Mouse (Mus musculus) intestine, embryonic 16.5 days (tissue): ENCODE data around the gene Card9. TPM values are rescaled to one million over a fixed set of nuclear protein-coding genes. Genes with fewer than 3 reads are reported as not detected.

Experiments
- ATAC-seq: fragments of 200-750 bp; cut with Nextera tagmentation; 2 replicates; pipeline ENCODE4 v1.8.0; 2017; ENCODE audit warnings: moderate TSS enrichment, moderate library complexity
- H3K27ac ChIP-seq: fragments of 300-500 bp; sonication (generic); 2 replicates; pipeline ENCODE4 v1.5.1; 2014; ENCODE audit warnings: mild to moderate bottlenecking, low read length
- H3K27me3 ChIP-seq: fragments of 300-500 bp; sonication (generic); replicated peaks from 2 replicates; pipeline ENCODE4 v1.6.1; 2014; ENCODE audit warnings: low read length, control low read depth, mixed read lengths; ENCODE audit not compliant: control insufficient read depth, insufficient read depth
- H3K36me3 ChIP-seq: fragments of 300-500 bp; sonication (generic); 2 replicates; pipeline ENCODE4 v1.6.1; 2014; ENCODE audit warnings: low read length, control low read depth; ENCODE audit not compliant: control insufficient read depth, insufficient read depth
- H3K4me1 ChIP-seq: fragments of 300-500 bp; sonication (generic); 2 replicates; pipeline ENCODE4 v1.6.1; 2014; ENCODE audit warnings: low read length, control low read depth, mixed read lengths; ENCODE audit not compliant: control insufficient read depth, insufficient read depth
- H3K4me2 ChIP-seq: fragments of 300-500 bp; sonication (generic); 2 replicates; pipeline ENCODE4 v1.6.1; 2014; ENCODE audit warnings: low read depth, low read length, control low read depth
- H3K4me3 ChIP-seq: fragments of 300-500 bp; sonication (generic); 2 replicates; pipeline ENCODE4 v1.5.1; 2014; ENCODE audit warnings: mild to moderate bottlenecking, low read length
- H3K9ac ChIP-seq: fragments of 300-500 bp; sonication (generic); 2 replicates; pipeline ENCODE4 v1.6.1; 2014; ENCODE audit warnings: low read depth, low read length
- H3K9me3 ChIP-seq: fragments of 300-500 bp; sonication (generic); 2 replicates; pipeline ENCODE4 v1.6.1; 2016; ENCODE audit warnings: low read length, control low read depth; ENCODE audit not compliant: control insufficient read depth
- WGBS: fragments of 180-500 bp; shearing (Covaris S2); extraction: QIAGEN DNeasy Blood & Tissue Kit; methylation state at CpG from one replicate; pipeline ENCODE4 v1.1.7; 2014; 5-methylcytosine and 5-hydroxymethylcytosine counted together
- polyA plus RNA-seq: library from polyadenylated mRNA; unstranded; fragments of >200 nt; fragmentation: Nextera tagmentation; extraction: Ambion mirVana; gene quantifications from 2 replicates; pipeline ENCODE4 v1.2.1, GENCODE M21; 2015

Card9 gene
- 0.86 and 1.1 TPM in 2 replicates for polyA plus RNA-seq

- H3K9me3 ChIP-seq = no peaks in the 10 kb centered on the region
- H3K4me2 ChIP-seq = no peak within 1 kb of the TSS
- no peak within 1 kb of the TSS for H3K4me3 ChIP-seq
- 37% methylated on average over 3 of the region's 3 CpGs for WGBS
- no peak for ATAC-seq
- H3K27me3 ChIP-seq = no peaks in the 10 kb centered on the region
- peaks cover 15% of the 10 kb centered on the region; the same call in 1 of the 2 replicates for H3K36me3 ChIP-seq
- peaks cover 2% of the 10 kb centered on the region; the same call in 1 of the 2 replicates for H3K4me1 ChIP-seq
- H3K9ac ChIP-seq = peak within 1 kb of the TSS; percentile 8; the same call in 1 of the 2 replicates
- H3K27ac ChIP-seq = no peak within 1 kb of the TSS
Measured at GRCm38 (mm10) chr2:26360772-26361171, at the start of gene Card9. Gene Card9, minus strand, starts transcription at chr2:26360918.

DNA sequence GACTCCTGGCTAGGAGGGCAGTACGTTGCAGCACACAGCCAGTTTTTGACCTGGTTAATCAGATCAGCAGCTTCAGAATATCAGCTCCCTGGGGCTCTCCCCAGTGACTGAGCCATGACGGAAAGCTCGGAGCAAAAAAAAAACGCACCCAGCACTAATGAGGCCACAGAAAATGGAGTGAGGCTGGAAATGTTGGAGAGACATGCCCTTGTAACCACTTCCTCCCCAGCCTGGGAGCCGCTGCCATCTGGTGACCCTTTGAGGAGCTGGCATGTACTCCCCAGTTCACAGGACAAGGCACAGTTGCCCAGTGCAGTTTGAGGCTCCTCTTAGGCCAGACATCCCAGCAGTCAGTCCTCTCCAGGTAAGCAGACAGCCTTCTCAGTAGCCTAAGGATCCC is 49.4 kb upstream of the Card9 start:
- ATAC-seq = no peak
- 67% methylated on average over 5 of the region's 5 CpGs for WGBS
- H3K4me1 ChIP-seq = peaks cover 27% of the 10 kb centered on the region
- H3K27me3 ChIP-seq = no peaks in the 10 kb centered on the region
- H3K9me3 ChIP-seq = no peaks in the 10 kb centered on the region
- H3K36me3 ChIP-seq = peaks cover 10% of the 10 kb centered on the region
- H3K9ac ChIP-seq = no peak overlapping the region
- no peak overlapping the region for H3K4me3 ChIP-seq
- no peak overlapping the region for H3K4me2 ChIP-seq
- H3K27ac ChIP-seq = no peak overlapping the region

DNA sequence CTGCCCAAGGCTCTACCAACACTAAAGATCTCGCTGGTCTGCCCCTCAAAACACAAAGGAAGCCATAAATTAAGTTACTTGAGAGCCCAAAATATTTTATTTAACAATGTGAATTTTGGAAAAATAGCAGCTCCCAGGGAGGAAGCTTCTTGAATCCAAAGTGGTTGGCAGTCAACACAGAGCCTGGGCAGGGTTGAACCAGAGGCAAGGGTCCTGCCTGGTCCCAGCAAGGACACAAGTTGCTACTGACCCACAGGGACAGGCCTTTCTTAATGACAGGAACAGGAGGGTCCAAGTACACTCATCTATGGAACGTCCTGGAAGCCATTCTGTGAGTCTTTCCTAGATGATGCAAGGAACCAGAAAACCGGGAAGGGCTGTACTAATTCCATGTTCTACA is 48.6 kb upstream of the Card9 start:
- no peak overlapping the region for H3K4me3 ChIP-seq

GRCm38 (mm10) chr2:26408515-26409356 is 48.0 kb upstream of the Card9 start, which contains the start of gene Inpp5e:
Gene Inpp5e, minus strand, starts transcription at chr2:26409203.
- H3K9me3 ChIP-seq = no peaks in the 10 kb centered on the region
- H3K9ac ChIP-seq = peak within 1 kb of the TSS; percentile 95
- H3K4me2 ChIP-seq = peak within 1 kb of the TSS; percentile 92
- peaks cover 27% of the 10 kb centered on the region for H3K4me1 ChIP-seq
- no peaks in the 10 kb centered on the region for H3K27me3 ChIP-seq
- H3K4me3 ChIP-seq = peak within 1 kb of the TSS; percentile 84
- peak within 1 kb of the TSS; percentile 76 for H3K27ac ChIP-seq
- ATAC-seq = peak; percentile 97
- under 1% methylated on average over 57 of the region's 57 CpGs for WGBS
- peaks cover 8% of the 10 kb centered on the region for H3K36me3 ChIP-seq

More for the DNA sequence above, 48.6 kb upstream of the Card9 start:
- ATAC-seq = no peak
- WGBS = 55% methylated on average over 3 of the region's 3 CpGs
- Histone ChIP-seq H3K9ac (no peak overlapping the region), H3K4me2 (no peak overlapping the region), H3K27me3 (no peaks in the 10 kb centered on the region), H3K27ac (no peak overlapping the region), H3K4me1 (peaks cover 27% of the 10 kb centered on the region), H3K36me3 (peaks cover 8% of the 10 kb centered on the region), H3K9me3 (no peaks in the 10 kb centered on the region)

GRCm38 (mm10) chr2:26403306-26403705 is 42.6 kb upstream of the Card9 start:
- 79% methylated on average over 8 of the region's 8 CpGs for WGBS
- H3K4me1 ChIP-seq = peaks cover 25% of the 10 kb centered on the region
- H3K27ac ChIP-seq = no peak overlapping the region
- no peaks in the 10 kb centered on the region for H3K27me3 ChIP-seq
- no peak overlapping the region for H3K4me2 ChIP-seq
- no peak overlapping the region for H3K9ac ChIP-seq
- H3K4me3 ChIP-seq = no peak overlapping the region
- peaks cover 16% of the 10 kb centered on the region; the same call in 1 of the 2 replicates for H3K36me3 ChIP-seq
- H3K9me3 ChIP-seq = no peaks in the 10 kb centered on the region
- ATAC-seq = no peak

DNA sequence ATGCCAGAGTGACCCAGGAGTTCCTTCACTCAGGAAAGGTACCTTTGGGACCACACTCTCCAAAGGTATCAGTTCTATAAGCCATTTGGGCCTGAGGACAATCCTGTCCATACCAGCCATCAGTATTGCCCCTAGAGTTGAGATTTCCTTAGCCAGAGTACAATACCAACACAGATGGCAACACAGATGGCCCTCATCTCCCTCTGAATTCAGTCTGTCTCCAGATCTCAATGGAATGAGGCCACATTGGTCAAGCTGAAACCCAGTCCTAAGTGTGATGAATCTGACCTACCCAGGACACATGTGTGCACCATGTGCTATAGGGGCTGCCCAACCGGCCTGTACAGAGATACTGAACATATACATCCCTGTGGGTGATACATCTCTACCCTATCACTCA is 41.5 kb upstream of the Card9 start:
- Histone ChIP-seq H3K4me2 (no peak overlapping the region), H3K27me3 (no peaks in the 10 kb centered on the region), H3K9me3 (no peaks in the 10 kb centered on the region), H3K4me3 (no peak overlapping the region), H3K36me3 (peaks cover 20% of the 10 kb centered on the region; the same call in 1 of the 2 replicates), H3K27ac (no peak overlapping the region), H3K4me1 (peaks cover 15% of the 10 kb centered on the region), H3K9ac (no peak overlapping the region)
- WGBS = 83% methylated on average over 1 of the region's 1 CpGs
- no peak for ATAC-seq

GRCm38 (mm10) chr2:26401023-26401422 is 40.3 kb upstream of the Card9 start:
- H3K27me3 ChIP-seq = no peaks in the 10 kb centered on the region
- H3K36me3 ChIP-seq = peaks cover 23% of the 10 kb centered on the region; the same call in 1 of the 2 replicates
- H3K4me3 ChIP-seq = no peak overlapping the region
- H3K4me2 ChIP-seq = no peak overlapping the region
- ATAC-seq = no peak
- no peak overlapping the region for H3K27ac ChIP-seq
- WGBS = 92% methylated on average over 4 of the region's 4 CpGs
- H3K9ac ChIP-seq = no peak overlapping the region
- peaks cover 7% of the 10 kb centered on the region for H3K4me1 ChIP-seq
- no peaks in the 10 kb centered on the region for H3K9me3 ChIP-seq

DNA sequence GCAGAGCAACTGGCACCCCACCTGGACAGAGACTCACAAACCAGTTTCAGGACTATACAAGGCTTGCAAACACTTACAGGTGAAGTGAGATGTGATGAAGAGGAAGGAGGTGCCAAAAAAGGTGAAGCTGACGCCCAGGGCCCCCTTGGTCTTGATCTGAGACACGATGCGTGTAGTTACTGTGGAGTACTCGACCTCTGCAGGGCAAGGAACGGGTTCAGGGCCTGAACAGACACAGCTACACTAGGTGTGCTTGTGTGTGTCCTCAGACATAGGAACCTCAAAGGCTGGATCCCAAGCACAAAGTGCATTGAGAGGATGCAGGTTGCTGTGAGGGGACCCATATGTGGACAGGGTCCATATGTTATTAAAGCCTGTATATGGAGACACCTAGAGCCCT is 39.6 kb upstream of the Card9 start:
- no peak overlapping the region for H3K9ac ChIP-seq
- H3K4me3 ChIP-seq = no peak overlapping the region
- H3K36me3 ChIP-seq = peaks cover 28% of the 10 kb centered on the region
- no peak overlapping the region for H3K27ac ChIP-seq
- H3K9me3 ChIP-seq = no peaks in the 10 kb centered on the region
- no peak for ATAC-seq
- H3K4me1 ChIP-seq = no peaks in the 10 kb centered on the region
- H3K27me3 ChIP-seq = no peaks in the 10 kb centered on the region
- H3K4me2 ChIP-seq = no peak overlapping the region
- 88% methylated on average over 5 of the region's 5 CpGs for WGBS

DNA sequence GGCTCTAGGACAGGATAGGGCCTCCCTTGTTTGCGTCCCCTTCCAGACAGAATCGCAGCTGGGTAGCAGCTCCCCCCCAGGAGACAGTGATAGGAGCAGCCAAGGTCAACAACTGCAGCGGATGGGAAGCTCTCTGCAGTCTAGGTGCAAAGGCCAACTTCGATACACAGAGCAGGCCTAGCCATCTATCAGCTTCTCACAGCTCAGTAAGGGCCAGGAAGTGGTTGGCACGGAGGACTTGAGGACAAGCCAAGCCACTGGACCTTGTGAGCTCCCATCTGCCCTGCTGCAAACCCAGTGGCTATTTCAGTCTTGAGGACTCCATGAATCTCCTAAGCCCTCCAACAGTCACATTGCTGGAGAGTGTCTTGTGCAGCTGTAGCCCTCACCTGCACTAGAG is 38.9 kb upstream of the Card9 start:
- Histone ChIP-seq H3K4me3 (no peak overlapping the region), H3K9ac (no peak overlapping the region), H3K27ac (no peak overlapping the region), H3K36me3 (peaks cover 33% of the 10 kb centered on the region), H3K4me2 (no peak overlapping the region), H3K27me3 (no peaks in the 10 kb centered on the region), H3K9me3 (no peaks in the 10 kb centered on the region), H3K4me1 (no peaks in the 10 kb centered on the region)
- 72% methylated on average over 5 of the region's 5 CpGs for WGBS
- no peak for ATAC-seq
